Mouse (Mus musculus): Measurements from ENCODE around the gene Tmprss15. TPM values are rescaled to one million over a fixed set of nuclear protein-coding genes. Genes with fewer than 3 reads are reported as not detected.

Tmprss15 gene
- polyA plus RNA-seq (2014; fragmentation: Nextera tagmentation; extraction: Ambion mirVana): not detected in 2 replicates

DNA sequence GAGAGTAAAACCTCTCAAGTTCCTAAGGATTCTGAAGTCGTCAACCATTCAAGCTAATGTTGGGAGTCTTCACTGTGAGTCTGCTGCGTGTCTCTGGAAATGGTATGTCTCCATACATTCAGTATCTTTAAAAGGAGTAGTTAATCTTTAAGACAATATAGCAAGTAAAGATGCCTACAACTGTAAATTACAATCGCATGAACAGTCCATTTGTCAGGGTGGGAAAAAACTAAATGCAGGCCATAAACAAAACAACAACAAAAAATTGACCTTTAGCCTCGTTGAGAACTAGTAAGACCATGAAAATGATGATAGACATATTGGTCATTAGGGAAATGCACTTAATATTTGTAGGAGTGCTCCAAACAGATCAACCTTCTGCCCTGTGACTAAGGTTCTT, at the start of gene Tmprss15:
TSS of gene Tmprss15 (minus strand) at position 101 of the 400 bp plus-strand sequence.
- Histone ChIP-seq H3K9me3 (ENCODE audit: control insufficient read depth, low read length) (no peaks in the 10 kb centered on the region), H3K4me2 (ENCODE audit: low read depth, low read length) (no peak within 1 kb of the TSS), H3K36me3 (ENCODE audit: control insufficient read depth, insufficient read depth, low read length) (no peaks in the 10 kb centered on the region), H3K27me3 (ENCODE audit: control insufficient read depth, insufficient read depth, low read length) (no peaks in the 10 kb centered on the region), H3K4me1 (ENCODE audit: control insufficient read depth, insufficient read depth, low read length) (no peaks in the 10 kb centered on the region), H3K9ac (replicated peaks; ENCODE audit: low read depth, low read length) (no peak within 1 kb of the TSS), H3K27ac (ENCODE audit: low read depth, low read length) (no peak within 1 kb of the TSS), H3K4me3 (ENCODE audit: low read depth, low read length) (no peak within 1 kb of the TSS)
- WGBS: 86% methylated on average over 4 of the region's 4 CpGs
- ATAC-seq (ENCODE audit: low read depth): no peak

DNA sequence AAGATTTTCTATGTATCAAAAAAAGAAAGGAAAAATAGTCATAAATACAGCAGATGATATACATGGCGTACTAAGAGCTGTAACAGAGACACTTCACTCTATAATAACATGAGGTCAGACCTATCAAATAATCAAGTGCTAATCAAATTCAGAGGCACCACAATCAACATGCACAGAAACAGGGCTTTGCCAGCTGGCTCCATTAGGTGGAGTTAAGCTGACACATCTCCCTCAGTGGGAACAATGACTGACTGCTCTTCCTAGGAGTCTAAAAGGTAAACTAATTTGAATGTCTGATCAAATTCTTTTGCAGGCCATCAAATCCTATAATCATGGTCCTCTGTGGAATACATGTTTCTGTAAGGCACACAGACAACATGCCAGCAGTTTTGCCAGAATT, 24.0 kb upstream of the Tmprss15 start:
- 73% methylated on average over 1 of the region's 1 CpGs for WGBS
- Histone ChIP-seq H3K4me3 (ENCODE audit: low read depth, low read length) (no peak overlapping the region), H3K9ac (replicated peaks; ENCODE audit: low read depth, low read length) (no peak overlapping the region), H3K27me3 (ENCODE audit: control insufficient read depth, insufficient read depth, low read length) (no peaks in the 10 kb centered on the region), H3K4me2 (ENCODE audit: low read depth, low read length) (no peak overlapping the region), H3K36me3 (ENCODE audit: control insufficient read depth, insufficient read depth, low read length) (no peaks in the 10 kb centered on the region), H3K27ac (ENCODE audit: low read depth, low read length) (no peak overlapping the region), H3K9me3 (ENCODE audit: control insufficient read depth, low read length) (no peaks in the 10 kb centered on the region), H3K4me1 (ENCODE audit: control insufficient read depth, insufficient read depth, low read length) (no peaks in the 10 kb centered on the region)
- ATAC-seq (ENCODE audit: low read depth): no peak

DNA sequence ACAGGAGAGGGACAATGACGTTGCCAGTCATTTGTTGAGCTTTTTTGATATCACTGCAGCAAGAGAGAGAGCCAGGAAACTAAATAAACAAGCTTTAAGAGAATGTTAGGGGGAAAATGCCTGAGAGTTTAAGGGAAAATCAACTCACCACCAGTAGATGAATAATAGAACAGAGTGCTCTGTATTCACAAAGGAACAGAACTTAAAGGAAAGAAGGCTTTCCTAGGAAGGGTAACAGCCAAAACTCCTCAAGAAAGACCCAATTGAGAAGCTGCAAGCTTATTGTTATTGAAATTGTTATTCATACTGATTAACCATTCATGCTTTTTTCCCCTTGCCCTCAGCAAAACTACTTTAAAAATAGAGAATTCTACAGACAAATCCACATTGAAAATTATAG, 18.6 kb upstream of the Tmprss15 start:
- Histone ChIP-seq H3K9me3 (ENCODE audit: control insufficient read depth, low read length) (no peaks in the 10 kb centered on the region), H3K4me1 (ENCODE audit: control insufficient read depth, insufficient read depth, low read length) (no peaks in the 10 kb centered on the region), H3K27me3 (ENCODE audit: control insufficient read depth, insufficient read depth, low read length) (no peaks in the 10 kb centered on the region), H3K27ac (ENCODE audit: low read depth, low read length) (no peak overlapping the region), H3K36me3 (ENCODE audit: control insufficient read depth, insufficient read depth, low read length) (no peaks in the 10 kb centered on the region), H3K4me3 (ENCODE audit: low read depth, low read length) (no peak overlapping the region), H3K4me2 (ENCODE audit: low read depth, low read length) (no peak overlapping the region), H3K9ac (replicated peaks; ENCODE audit: low read depth, low read length) (no peak overlapping the region)
- 67% methylated on average over 1 of the region's 1 CpGs for WGBS
- no peak for ATAC-seq (ENCODE audit: low read depth)

DNA sequence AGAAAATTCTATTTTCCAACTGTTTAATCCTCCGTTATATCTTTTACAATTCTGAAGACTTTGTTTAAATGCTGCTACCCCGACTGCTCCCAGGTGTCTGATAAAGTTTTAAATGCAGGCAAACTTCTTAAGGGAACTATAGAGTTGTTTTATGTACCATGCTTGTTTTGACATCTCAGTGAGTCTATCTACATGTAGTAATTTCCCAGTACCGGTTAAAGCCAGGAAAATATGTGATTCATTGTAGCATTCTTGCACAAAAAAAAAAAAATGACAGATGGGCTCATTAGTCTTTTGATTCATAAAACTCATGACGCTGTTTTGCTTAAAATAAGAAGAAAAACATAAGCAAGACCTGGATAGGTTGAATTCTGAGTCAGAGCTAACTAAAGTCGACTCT, 18.1 kb upstream of the Tmprss15 start:
- no peak overlapping the region for H3K27ac ChIP-seq (ENCODE audit: low read depth, low read length)
- 85% methylated on average over 5 of the region's 5 CpGs for WGBS
- H3K4me1 ChIP-seq (ENCODE audit: control insufficient read depth, insufficient read depth, low read length): no peaks in the 10 kb centered on the region
- H3K4me3 ChIP-seq (ENCODE audit: low read depth, low read length): no peak overlapping the region
- no peaks in the 10 kb centered on the region for H3K9me3 ChIP-seq (ENCODE audit: control insufficient read depth, low read length)
- no peaks in the 10 kb centered on the region for H3K27me3 ChIP-seq (ENCODE audit: control insufficient read depth, insufficient read depth, low read length)
- no peak overlapping the region for H3K4me2 ChIP-seq (ENCODE audit: low read depth, low read length)
- no peak for ATAC-seq (ENCODE audit: low read depth)
- no peaks in the 10 kb centered on the region for H3K36me3 ChIP-seq (ENCODE audit: control insufficient read depth, insufficient read depth, low read length)
- no peak overlapping the region for H3K9ac ChIP-seq (replicated peaks; ENCODE audit: low read depth, low read length)

DNA sequence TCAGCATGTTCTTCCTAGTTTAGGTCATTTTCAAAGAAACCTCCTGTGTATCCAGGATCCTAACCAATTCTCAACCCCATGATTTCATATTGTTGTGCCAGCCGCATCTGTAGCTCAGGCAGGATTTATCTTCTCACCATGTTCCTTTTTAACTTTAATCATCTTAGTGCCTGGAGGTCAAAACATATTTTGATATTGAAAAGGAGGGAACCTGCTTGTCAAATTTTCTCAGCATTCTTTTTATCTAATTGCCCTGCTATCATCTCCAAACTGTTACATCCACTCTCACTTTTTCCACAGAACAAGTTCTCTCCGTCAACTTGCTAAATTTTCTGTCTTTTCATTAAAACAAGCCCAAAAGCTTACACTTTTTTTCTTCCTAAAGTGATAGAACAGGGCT, 9.4 kb upstream of the Tmprss15 start:
- Histone ChIP-seq H3K4me1 (ENCODE audit: control insufficient read depth, insufficient read depth, low read length) (no peaks in the 10 kb centered on the region), H3K27me3 (ENCODE audit: control insufficient read depth, insufficient read depth, low read length) (no peaks in the 10 kb centered on the region), H3K9ac (replicated peaks; ENCODE audit: low read depth, low read length) (no peak overlapping the region), H3K4me3 (ENCODE audit: low read depth, low read length) (no peak overlapping the region), H3K27ac (ENCODE audit: low read depth, low read length) (no peak overlapping the region), H3K9me3 (ENCODE audit: control insufficient read depth, low read length) (no peaks in the 10 kb centered on the region), H3K4me2 (ENCODE audit: low read depth, low read length) (no peak overlapping the region), H3K36me3 (ENCODE audit: control insufficient read depth, insufficient read depth, low read length) (no peaks in the 10 kb centered on the region)
- no peak for ATAC-seq (ENCODE audit: low read depth)
- 92% methylated on average over 2 of the region's 2 CpGs for WGBS

DNA sequence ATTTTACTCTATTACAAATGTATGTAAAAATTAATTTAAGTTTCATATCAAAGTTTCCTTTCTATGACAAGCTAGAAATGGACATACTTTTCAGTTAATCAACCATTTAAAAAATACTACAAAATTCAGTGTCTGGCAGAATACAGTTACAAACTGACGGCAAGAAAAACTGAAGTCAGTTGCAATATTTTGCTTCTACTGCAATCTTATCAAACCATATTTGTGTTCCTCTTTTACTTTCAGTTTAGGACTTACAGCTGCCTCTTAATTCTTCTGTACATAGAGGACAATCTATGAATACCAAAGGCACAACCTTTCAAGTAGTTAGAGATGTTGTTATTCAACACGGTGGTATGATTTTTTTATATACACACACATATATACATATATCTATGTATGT, 7.4 kb upstream of the Tmprss15 start:
- no peak overlapping the region for H3K4me2 ChIP-seq (ENCODE audit: low read depth, low read length)
- H3K9me3 ChIP-seq (ENCODE audit: control insufficient read depth, low read length): no peaks in the 10 kb centered on the region
- H3K27ac ChIP-seq (ENCODE audit: low read depth, low read length): no peak overlapping the region
- no peak overlapping the region for H3K4me3 ChIP-seq (ENCODE audit: low read depth, low read length)
- WGBS: 97% methylated on average over 2 of the region's 2 CpGs
- H3K9ac ChIP-seq (replicated peaks; ENCODE audit: low read depth, low read length): no peak overlapping the region
- no peaks in the 10 kb centered on the region for H3K27me3 ChIP-seq (ENCODE audit: control insufficient read depth, insufficient read depth, low read length)
- H3K36me3 ChIP-seq (ENCODE audit: control insufficient read depth, insufficient read depth, low read length): no peaks in the 10 kb centered on the region
- no peaks in the 10 kb centered on the region for H3K4me1 ChIP-seq (ENCODE audit: control insufficient read depth, insufficient read depth, low read length)
- no peak for ATAC-seq (ENCODE audit: low read depth)

DNA sequence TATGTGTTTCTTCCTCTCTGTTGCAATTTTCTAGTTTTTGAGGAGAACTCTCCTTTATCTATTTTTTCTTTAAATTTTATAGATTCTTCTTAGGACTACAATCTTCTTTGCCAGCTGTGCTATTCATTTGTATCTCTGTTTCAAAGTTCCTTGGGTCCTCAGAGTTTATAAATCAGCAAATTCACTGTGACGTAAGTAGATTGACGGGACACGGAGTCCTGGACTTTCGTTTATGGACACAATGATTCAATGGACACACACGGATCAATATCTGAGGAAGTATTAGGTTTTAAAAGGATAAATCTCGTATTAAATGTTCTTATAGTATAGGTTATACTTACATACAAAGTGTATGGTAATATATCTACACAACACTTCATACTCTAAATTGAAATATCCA, 4.3 kb downstream of the Tmprss15 start:
- Histone ChIP-seq H3K27me3 (ENCODE audit: control insufficient read depth, insufficient read depth, low read length) (no peaks in the 10 kb centered on the region), H3K9me3 (ENCODE audit: control insufficient read depth, low read length) (no peaks in the 10 kb centered on the region), H3K4me2 (ENCODE audit: low read depth, low read length) (no peak overlapping the region), H3K36me3 (ENCODE audit: control insufficient read depth, insufficient read depth, low read length) (no peaks in the 10 kb centered on the region), H3K9ac (replicated peaks; ENCODE audit: low read depth, low read length) (no peak overlapping the region), H3K27ac (ENCODE audit: low read depth, low read length) (no peak overlapping the region), H3K4me1 (ENCODE audit: control insufficient read depth, insufficient read depth, low read length) (no peaks in the 10 kb centered on the region), H3K4me3 (ENCODE audit: low read depth, low read length) (no peak overlapping the region)
- ATAC-seq (ENCODE audit: low read depth): no peak
- 87% methylated on average over 6 of the region's 6 CpGs for WGBS

DNA sequence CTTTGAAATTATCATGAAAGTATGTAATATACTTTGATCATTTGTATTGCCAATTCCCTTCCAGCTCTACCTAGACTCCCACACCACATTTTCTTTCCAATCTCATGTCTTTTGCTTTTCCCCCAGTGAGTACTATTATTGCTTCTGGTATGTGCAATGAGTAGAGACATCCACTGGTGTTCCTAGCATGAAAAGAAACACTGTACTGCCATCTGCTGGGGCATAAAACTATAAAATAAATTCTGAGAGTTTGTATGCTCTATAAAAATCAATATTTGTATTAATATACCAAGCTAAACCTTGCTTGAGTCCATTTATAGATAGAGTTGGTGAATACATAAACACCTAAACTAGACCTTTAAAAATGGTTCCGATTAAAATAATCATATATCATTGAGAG, 27.0 kb downstream of the Tmprss15 start:
- WGBS: 89% methylated on average over 1 of the region's 1 CpGs
- Histone ChIP-seq H3K27me3 (ENCODE audit: control insufficient read depth, insufficient read depth, low read length) (no peaks in the 10 kb centered on the region), H3K9ac (replicated peaks; ENCODE audit: low read depth, low read length) (no peak overlapping the region), H3K4me1 (ENCODE audit: control insufficient read depth, insufficient read depth, low read length) (no peaks in the 10 kb centered on the region), H3K36me3 (ENCODE audit: control insufficient read depth, insufficient read depth, low read length) (no peaks in the 10 kb centered on the region), H3K9me3 (ENCODE audit: control insufficient read depth, low read length) (no peaks in the 10 kb centered on the region), H3K4me3 (ENCODE audit: low read depth, low read length) (no peak overlapping the region), H3K4me2 (ENCODE audit: low read depth, low read length) (no peak overlapping the region), H3K27ac (ENCODE audit: low read depth, low read length) (no peak overlapping the region)
- ATAC-seq (ENCODE audit: low read depth): no peak

DNA sequence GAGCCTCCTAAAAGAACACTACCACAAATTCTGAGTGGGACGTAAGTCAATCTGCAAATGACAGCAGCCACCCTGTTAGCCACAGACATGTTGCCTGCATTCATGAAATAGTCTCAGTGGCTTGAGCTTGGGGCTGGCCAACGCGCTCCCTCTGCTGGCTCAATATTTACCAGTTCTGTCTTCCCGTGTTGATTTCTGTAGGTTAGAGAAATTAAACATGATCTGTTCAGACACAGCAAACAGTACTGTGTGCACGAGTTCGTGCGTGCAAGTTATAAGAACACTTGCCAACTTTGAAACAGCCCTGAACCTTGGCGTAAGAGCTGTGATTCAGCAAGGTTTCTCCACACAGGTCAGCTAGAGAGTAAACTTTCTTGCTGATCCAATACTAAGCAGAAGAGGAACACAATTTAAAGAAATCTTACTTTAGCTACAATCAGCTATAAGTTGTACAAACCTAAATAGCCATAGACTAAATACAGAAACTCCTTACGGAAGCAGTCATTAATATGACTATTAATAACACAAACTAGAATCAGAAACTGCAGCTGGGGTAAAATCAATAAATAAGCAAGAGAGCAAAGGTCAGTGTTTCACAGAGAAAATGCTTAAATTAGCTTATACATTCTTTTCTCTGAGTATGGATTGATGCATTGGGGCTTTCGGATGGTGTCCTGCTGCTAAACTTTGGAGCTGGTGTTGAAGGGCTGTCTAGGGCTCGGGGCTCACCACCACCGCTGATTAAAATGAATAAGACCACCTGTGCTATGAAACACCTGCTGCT, 31.9 kb downstream of the Tmprss15 start:
- no peak overlapping the region for H3K4me3 ChIP-seq (ENCODE audit: low read depth, low read length)
- H3K4me1 ChIP-seq (ENCODE audit: control insufficient read depth, insufficient read depth, low read length): no peaks in the 10 kb centered on the region
- ATAC-seq (ENCODE audit: low read depth): no peak
- H3K27me3 ChIP-seq (ENCODE audit: control insufficient read depth, insufficient read depth, low read length): no peaks in the 10 kb centered on the region
- no peak overlapping the region for H3K9ac ChIP-seq (replicated peaks; ENCODE audit: low read depth, low read length)
- H3K27ac ChIP-seq (ENCODE audit: low read depth, low read length): no peak overlapping the region
- H3K36me3 ChIP-seq (ENCODE audit: control insufficient read depth, insufficient read depth, low read length): no peaks in the 10 kb centered on the region
- H3K9me3 ChIP-seq (ENCODE audit: control insufficient read depth, low read length): no peaks in the 10 kb centered on the region
- no peak overlapping the region for H3K4me2 ChIP-seq (ENCODE audit: low read depth, low read length)
- 66% methylated on average over 12 of the region's 12 CpGs for WGBS
